Mouse (Mus musculus) kidney, adult 2 months (tissue): ENCODE data around the gene Slc4a11.

Experiments
- CTCF ChIP-seq: fragments of 200-500 bp; conservative IDR thresholded peaks from 2 replicates; pipeline ENCODE4 v1.5.1; 2011; ENCODE audit warnings: low read depth, mild to moderate bottlenecking, control low read depth, low read length, moderate library complexity, mixed read lengths; ENCODE audit not compliant: insufficient read depth, insufficient read length
- POLR2A ChIP-seq: fragments of 200-500 bp; IDR thresholded peaks from one replicate; pipeline ENCODE4 v1.6.1; 2011; ENCODE audit warnings: low read depth, low read length, control low read depth

DNA sequence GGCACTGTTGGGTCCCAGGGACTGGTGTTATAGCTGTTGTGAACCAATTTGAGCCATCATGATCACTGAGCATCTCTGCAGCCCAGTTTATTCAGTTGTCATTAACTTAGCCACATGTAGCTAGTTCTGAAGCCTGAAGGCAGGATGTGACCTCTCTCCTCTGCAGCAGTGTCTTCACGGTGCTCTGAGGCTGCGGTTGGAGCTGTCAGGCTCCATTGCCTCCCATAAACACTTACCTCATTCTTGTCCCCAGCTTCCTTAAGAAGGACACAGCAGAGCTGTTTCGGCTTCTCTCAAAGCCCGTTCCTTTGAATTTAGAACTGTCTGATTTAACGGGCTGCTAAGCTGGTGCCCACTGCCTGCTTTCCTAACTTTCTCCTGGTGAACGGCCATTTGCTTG is 17.4 kb downstream of the Slc4a11 start:
- TF ChIP-seq CTCF (no peak), POLR2A (no peak)
